Mouse (Mus musculus) myocyte (in vitro differentiated cells): ENCODE measurements around the gene 1700025F22Rik.

ENCODE experiments used
- MYOG ChIP-seq, 3 experiments: IDR thresholded peaks; one replicate each; pipeline ENCODE4 v1.6.1; 2011; ENCODE audit warnings: control low read depth in 2 of 3, low read depth in 2 of 3, mild to moderate bottlenecking in 2 of 3; ENCODE audit not compliant: insufficient read length in 2 of 3, control insufficient read depth in 1 of 3, insufficient read depth in 1 of 3
- POLR2AphosphoS2 ChIP-seq: IDR thresholded peaks from one replicate; pipeline ENCODE4 v1.6.1; 2011; ENCODE audit warnings: low read depth, control low read depth; ENCODE audit not compliant: insufficient read length
- USF1 ChIP-seq: IDR thresholded peaks from one replicate; pipeline ENCODE4 v1.6.1; 2011; ENCODE audit warnings: low read depth, mild to moderate bottlenecking, control low read depth, moderate library complexity

- TF ChIP-seq POLR2AphosphoS2 (no peak), MYOG (IDR thresholded peaks at IDR 0.05; ENCODE audit: control insufficient read depth in 1 of 3, insufficient read depth in 1 of 3, insufficient read length in 2 of 3, low read depth in 2 of 3) (no peak), USF1 (no peak)
Observed at GRCm38 (mm10) chr19:11135336-11135735, 29.8 kb downstream of the 1700025F22Rik start.
